Mouse (Mus musculus) intestine, embryonic 16.5 days (tissue): Measurements from ENCODE around the gene Ckap5. TPM values are rescaled to one million over a fixed set of nuclear protein-coding genes. Genes with fewer than 3 reads are reported as not detected.

ENCODE experiments used
- ATAC-seq: fragments of 200-750 bp; cut with Nextera tagmentation; 2 replicates; pipeline ENCODE4 v1.8.0; 2017; ENCODE audit warnings: moderate TSS enrichment, moderate library complexity
- H3K27ac ChIP-seq: fragments of 300-500 bp; sonication (generic); 2 replicates; pipeline ENCODE4 v1.5.1; 2014; ENCODE audit warnings: mild to moderate bottlenecking, low read length
- H3K27me3 ChIP-seq: fragments of 300-500 bp; sonication (generic); replicated peaks from 2 replicates; pipeline ENCODE4 v1.6.1; 2014; ENCODE audit warnings: low read length, control low read depth, mixed read lengths; ENCODE audit not compliant: control insufficient read depth, insufficient read depth
- H3K36me3 ChIP-seq: fragments of 300-500 bp; sonication (generic); 2 replicates; pipeline ENCODE4 v1.6.1; 2014; ENCODE audit warnings: low read length, control low read depth; ENCODE audit not compliant: control insufficient read depth, insufficient read depth
- H3K4me1 ChIP-seq: fragments of 300-500 bp; sonication (generic); 2 replicates; pipeline ENCODE4 v1.6.1; 2014; ENCODE audit warnings: low read length, control low read depth, mixed read lengths; ENCODE audit not compliant: control insufficient read depth, insufficient read depth
- H3K4me2 ChIP-seq: fragments of 300-500 bp; sonication (generic); 2 replicates; pipeline ENCODE4 v1.6.1; 2014; ENCODE audit warnings: low read depth, low read length, control low read depth
- H3K4me3 ChIP-seq: fragments of 300-500 bp; sonication (generic); 2 replicates; pipeline ENCODE4 v1.5.1; 2014; ENCODE audit warnings: mild to moderate bottlenecking, low read length
- H3K9ac ChIP-seq: fragments of 300-500 bp; sonication (generic); 2 replicates; pipeline ENCODE4 v1.6.1; 2014; ENCODE audit warnings: low read depth, low read length
- H3K9me3 ChIP-seq: fragments of 300-500 bp; sonication (generic); 2 replicates; pipeline ENCODE4 v1.6.1; 2016; ENCODE audit warnings: low read length, control low read depth; ENCODE audit not compliant: control insufficient read depth
- WGBS: fragments of 180-500 bp; shearing (Covaris S2); extraction: QIAGEN DNeasy Blood & Tissue Kit; methylation state at CpG from one replicate; pipeline ENCODE4 v1.1.7; 2014; 5-methylcytosine and 5-hydroxymethylcytosine counted together
- polyA plus RNA-seq: library from polyadenylated mRNA; unstranded; fragments of >200 nt; fragmentation: Nextera tagmentation; extraction: Ambion mirVana; gene quantifications from 2 replicates; pipeline ENCODE4 v1.2.1, GENCODE M21; 2015

Gene Ckap5
- polyA plus RNA-seq, 1 experiment from 2014 or later: 48.2 TPM

DNA sequence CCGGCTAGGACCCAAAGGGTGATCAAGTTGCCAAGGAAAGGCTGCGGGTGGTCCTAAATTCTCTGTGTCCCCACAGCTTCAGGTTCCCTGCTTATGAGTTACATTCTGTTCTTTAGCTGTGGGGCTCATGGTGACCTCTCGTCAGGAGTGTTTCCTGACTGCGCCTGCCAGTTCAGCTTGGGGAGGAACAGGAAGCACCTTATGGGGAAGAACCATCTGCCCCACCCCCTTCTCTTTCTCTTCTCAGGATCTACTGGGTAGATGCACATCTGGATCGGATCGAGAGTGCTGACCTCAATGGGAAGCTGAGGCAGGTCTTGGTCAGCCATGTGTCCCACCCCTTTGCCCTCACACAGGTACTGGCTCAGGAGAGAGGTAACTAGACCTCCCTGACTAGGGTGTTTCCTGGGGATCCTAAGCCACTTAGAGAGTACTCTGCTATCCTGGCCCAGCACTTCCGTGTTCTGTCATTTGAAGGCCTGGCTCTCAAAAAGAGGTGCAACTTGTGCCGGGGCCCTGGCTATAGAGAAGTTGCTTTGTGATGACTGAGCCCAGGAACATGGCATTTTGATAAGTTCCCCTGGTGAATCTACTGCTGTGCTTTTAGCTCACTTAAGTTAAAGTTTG, 28.4 kb upstream of the Ckap5 start:
- H3K36me3 ChIP-seq: peaks cover 16% of the 10 kb centered on the region
- no peak overlapping the region for H3K27ac ChIP-seq
- H3K27me3 ChIP-seq: no peaks in the 10 kb centered on the region
- 88% methylated on average over 8 of the region's 8 CpGs for WGBS
- no peak for ATAC-seq
- no peaks in the 10 kb centered on the region for H3K9me3 ChIP-seq
- no peak overlapping the region for H3K4me2 ChIP-seq
- no peak overlapping the region for H3K4me3 ChIP-seq
- H3K4me1 ChIP-seq: no peaks in the 10 kb centered on the region
- H3K9ac ChIP-seq: no peak overlapping the region

DNA sequence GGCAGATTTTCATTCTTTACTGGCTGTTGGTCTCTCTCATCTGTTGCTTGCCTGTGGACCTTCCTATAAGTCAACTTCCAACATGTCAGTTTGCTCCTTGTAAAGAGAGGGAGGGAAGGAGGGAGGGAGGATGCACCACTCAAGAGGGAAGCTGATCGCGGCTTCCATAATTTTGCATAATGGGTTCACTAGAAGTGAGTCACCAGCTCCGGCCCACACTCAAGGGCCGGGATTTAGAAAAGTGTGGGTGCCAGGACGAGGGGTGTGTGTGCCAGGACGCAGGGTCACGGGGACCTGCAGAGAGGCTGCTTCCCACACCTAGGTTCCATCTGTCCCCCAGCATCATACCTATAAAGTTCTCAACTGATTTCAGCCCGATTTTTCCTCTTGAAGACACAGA, 18.5 kb upstream of the Ckap5 start:
- Histone ChIP-seq H3K4me1 (no peaks in the 10 kb centered on the region), H3K9ac (no peak overlapping the region), H3K27me3 (no peaks in the 10 kb centered on the region), H3K36me3 (peaks cover 10% of the 10 kb centered on the region; the same call in 1 of the 2 replicates), H3K4me2 (no peak overlapping the region), H3K27ac (no peak overlapping the region), H3K9me3 (no peaks in the 10 kb centered on the region), H3K4me3 (no peak overlapping the region)
- ATAC-seq: no peak
- WGBS: 95% methylated on average over 8 of the region's 8 CpGs

DNA sequence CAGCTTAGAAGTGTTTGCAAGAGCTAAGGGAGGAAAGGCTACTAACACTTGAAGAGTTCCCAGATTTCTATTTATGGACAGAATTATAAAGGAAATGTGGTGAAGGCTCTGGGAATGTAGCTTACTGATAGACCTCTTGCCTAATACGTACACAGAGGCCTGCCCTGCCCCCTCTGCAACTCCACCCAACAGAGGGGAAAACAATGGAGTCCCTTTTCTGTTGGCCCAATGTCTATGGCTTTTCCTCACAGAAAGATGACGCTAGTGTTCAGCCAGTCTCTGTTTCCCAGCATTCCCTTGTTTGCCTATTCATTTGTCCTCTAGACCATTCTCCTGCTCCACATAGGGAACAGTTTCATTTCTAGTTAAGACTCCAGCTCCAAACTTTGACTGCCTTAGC, 9.4 kb upstream of the Ckap5 start:
- H3K27me3 ChIP-seq: no peaks in the 10 kb centered on the region
- H3K27ac ChIP-seq: no peak overlapping the region
- H3K4me3 ChIP-seq: no peak overlapping the region
- H3K9me3 ChIP-seq: no peaks in the 10 kb centered on the region
- ATAC-seq: peak; percentile 62
- H3K36me3 ChIP-seq: 0 out of 2 replicates have a peak, but pooled peaks cover 4% of the 10 kb centered on the region
- H3K4me1 ChIP-seq: peaks cover 4% of the 10 kb centered on the region; the same call in 1 of the 2 replicates
- no peak overlapping the region for H3K9ac ChIP-seq
- WGBS: 23% methylated on average over 2 of the region's 2 CpGs
- no peak overlapping the region for H3K4me2 ChIP-seq

DNA sequence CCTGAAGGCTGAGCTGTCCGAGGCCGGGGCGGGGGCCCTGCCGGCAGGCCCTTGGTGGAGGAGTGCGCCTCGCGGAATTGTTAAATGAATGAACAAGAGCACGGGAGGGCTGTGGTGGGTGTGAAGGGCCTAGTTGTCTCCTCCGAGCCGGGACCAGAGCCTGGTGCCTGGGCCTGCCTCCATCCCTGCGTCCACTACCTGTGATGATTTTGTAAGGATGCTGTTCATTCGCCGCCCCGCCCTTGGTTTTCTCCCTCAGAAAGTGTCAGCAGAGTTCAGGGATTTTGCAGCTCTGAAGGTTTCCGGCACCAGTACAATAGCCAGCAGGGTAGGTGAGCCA, 555 bp downstream of the Ckap5 start:
- peak overlapping the region; percentile 96 for H3K9ac ChIP-seq
- peak overlapping the region; percentile 60 for H3K27ac ChIP-seq
- peak overlapping the region; percentile 90 for H3K4me3 ChIP-seq
- H3K4me2 ChIP-seq: peak overlapping the region; percentile 75
- WGBS: 2% methylated on average over 15 of the region's 15 CpGs
- peak; percentile 79 for ATAC-seq
- no peaks in the 10 kb centered on the region for H3K9me3 ChIP-seq
- H3K36me3 ChIP-seq: no peaks in the 10 kb centered on the region
- H3K4me1 ChIP-seq: peaks cover 4% of the 10 kb centered on the region; the same call in 1 of the 2 replicates
- H3K27me3 ChIP-seq: no peaks in the 10 kb centered on the region

DNA sequence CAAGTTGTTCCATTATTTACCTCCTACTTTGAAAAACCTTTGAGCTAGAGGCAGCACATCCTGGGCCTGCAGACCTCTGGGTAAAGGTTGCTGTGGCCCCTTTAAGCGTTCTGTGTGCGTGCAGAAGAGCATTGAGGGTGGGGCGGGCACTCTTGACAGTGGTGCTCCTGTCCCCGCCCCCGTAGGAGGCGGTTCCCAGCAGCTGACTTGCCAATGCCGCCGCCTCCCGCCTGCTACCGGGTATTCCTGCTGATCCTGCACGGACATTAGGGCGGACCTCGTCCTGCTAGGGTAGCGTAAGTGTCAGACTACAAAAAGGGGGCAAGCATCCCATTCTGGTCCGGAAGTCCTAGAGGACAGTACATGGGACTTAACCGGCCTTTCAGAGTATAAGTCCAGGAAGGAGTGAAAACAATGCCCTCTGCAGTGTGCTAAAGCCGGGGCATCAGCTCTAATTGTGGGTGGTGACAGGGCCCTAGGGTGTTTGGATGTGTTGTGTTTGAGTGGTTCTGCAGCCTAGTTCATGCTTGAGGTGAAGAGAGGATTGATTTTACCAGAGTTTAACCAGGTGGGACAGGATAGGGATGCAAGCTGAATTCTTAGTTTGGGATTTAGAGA, 11.1 kb downstream of the Ckap5 start:
- Histone ChIP-seq H3K9me3 (no peaks in the 10 kb centered on the region), H3K36me3 (no peaks in the 10 kb centered on the region), H3K27ac (no peak overlapping the region), H3K27me3 (no peaks in the 10 kb centered on the region), H3K4me3 (peak overlapping the region; percentile 48), H3K9ac (peak overlapping the region; percentile 42; the same call in 1 of the 2 replicates), H3K4me2 (peak overlapping the region; percentile 54), H3K4me1 (peaks cover 3% of the 10 kb centered on the region)
- WGBS: 3% methylated on average over 17 of the region's 17 CpGs
- ATAC-seq: peak; percentile 99

DNA sequence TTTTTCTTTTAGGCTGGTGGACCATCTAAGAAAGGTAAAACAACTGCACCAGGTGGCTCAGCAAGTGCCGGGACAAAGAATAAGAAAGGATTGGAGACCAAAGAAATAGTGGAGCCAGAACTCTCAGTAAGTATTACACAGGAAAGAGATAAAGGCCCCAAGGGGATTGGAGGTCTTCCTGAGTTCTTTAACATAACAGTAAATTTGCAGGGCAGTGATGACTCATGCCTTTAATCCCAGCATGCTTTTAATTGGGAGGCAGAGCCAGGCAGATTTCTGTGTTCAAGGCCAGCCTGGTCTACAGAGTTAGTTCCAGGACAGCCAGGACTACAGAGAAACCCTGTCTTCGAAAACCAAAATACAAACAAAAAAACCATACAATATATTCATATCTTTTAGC, 41.6 kb downstream of the Ckap5 start:
- WGBS: 94% methylated on average over 2 of the region's 2 CpGs
- ATAC-seq: no peak
- H3K9me3 ChIP-seq: no peaks in the 10 kb centered on the region
- H3K4me2 ChIP-seq: no peak overlapping the region
- H3K4me1 ChIP-seq: no peaks in the 10 kb centered on the region
- H3K36me3 ChIP-seq: peaks cover 9% of the 10 kb centered on the region
- H3K27ac ChIP-seq: no peak overlapping the region
- no peaks in the 10 kb centered on the region for H3K27me3 ChIP-seq
- no peak overlapping the region for H3K9ac ChIP-seq
- no peak overlapping the region for H3K4me3 ChIP-seq

DNA sequence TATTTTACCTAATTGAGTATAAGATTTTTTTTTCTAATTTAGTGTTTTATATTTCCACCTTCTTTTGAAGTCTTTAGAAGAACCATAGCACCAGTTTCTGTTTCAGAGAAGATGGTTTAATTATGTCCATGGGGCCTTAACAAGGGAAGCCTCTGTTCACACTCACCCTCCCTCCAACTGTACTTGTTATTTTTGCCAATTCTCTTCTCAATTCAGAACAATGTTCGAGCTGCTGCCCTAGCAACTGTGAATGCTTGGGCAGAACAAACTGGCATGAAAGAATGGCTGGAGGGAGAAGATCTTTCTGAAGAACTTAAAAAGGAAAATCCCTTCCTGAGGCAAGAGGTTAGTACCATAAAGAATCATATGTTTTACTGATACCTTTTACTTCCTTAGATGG, 54.3 kb downstream of the Ckap5 start:
- no peak overlapping the region for H3K27ac ChIP-seq
- H3K9ac ChIP-seq: no peak overlapping the region
- peaks cover 9% of the 10 kb centered on the region; the same call in 1 of the 2 replicates for H3K36me3 ChIP-seq
- 91% methylated on average over 1 of the region's 1 CpGs for WGBS
- no peaks in the 10 kb centered on the region for H3K4me1 ChIP-seq
- ATAC-seq: no peak
- H3K9me3 ChIP-seq: no peaks in the 10 kb centered on the region
- H3K27me3 ChIP-seq: no peaks in the 10 kb centered on the region
- H3K4me2 ChIP-seq: no peak overlapping the region
- H3K4me3 ChIP-seq: no peak overlapping the region

DNA sequence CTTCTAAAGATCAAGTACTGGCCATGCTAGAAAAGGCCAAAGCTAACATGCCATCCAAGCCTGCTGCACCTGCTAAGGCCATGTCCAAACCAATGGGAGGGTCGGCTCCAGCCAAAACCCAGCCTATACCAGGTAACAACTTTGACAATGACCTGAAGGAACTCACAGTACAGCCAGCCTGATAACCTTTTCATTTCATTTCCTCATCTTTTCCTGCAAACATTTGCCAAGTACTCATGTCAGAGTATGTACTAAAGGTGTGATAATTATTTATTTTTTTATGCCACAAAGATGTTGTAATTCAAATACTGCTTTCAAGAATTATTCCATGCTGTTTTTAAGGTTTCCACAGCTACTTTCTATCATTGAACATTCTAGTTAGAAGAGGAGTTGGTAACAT, 59.7 kb downstream of the Ckap5 start:
- WGBS: 94% methylated on average over 1 of the region's 1 CpGs
- Histone ChIP-seq H3K4me1 (no peaks in the 10 kb centered on the region), H3K9ac (no peak overlapping the region), H3K9me3 (no peaks in the 10 kb centered on the region), H3K36me3 (peaks cover 9% of the 10 kb centered on the region; the same call in 1 of the 2 replicates), H3K27me3 (no peaks in the 10 kb centered on the region), H3K4me3 (no peak overlapping the region), H3K4me2 (no peak overlapping the region), H3K27ac (no peak overlapping the region)
- no peak for ATAC-seq

DNA sequence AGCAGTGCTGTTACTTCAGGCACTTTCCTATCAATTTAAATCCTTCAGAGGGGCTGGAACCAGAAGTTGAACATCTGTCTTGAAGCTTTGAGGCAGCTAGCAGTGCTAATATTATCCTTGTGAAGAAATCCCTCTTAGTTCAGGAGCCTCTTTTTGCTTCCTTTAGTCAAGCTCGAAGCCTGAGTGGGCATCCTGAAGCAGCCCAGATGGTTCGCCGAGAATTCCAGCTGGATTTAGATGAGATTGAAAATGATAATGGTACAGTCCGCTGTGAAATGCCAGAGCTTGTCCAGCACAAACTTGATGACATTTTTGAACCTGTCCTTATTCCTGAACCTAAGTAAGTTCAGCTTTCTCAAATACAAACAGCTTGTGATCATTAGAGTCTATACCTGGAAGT, 73.9 kb downstream of the Ckap5 start:
- Histone ChIP-seq H3K36me3 (peaks cover 17% of the 10 kb centered on the region), H3K9ac (no peak overlapping the region), H3K4me2 (no peak overlapping the region), H3K27me3 (no peaks in the 10 kb centered on the region), H3K27ac (no peak overlapping the region), H3K4me3 (no peak overlapping the region), H3K9me3 (no peaks in the 10 kb centered on the region), H3K4me1 (no peaks in the 10 kb centered on the region)
- no peak for ATAC-seq
- WGBS: 96% methylated on average over 4 of the region's 4 CpGs
